Mouse (Mus musculus) stomach, embryonic 15.5 days (tissue): Measurements from ENCODE around the gene Ttyh3. TPM values are rescaled to one million over a fixed set of nuclear protein-coding genes. Genes with fewer than 3 reads are reported as not detected.

Source experiments
- ATAC-seq: fragments of 200-750 bp; cut with Nextera tagmentation; 2 replicates; pipeline ENCODE4 v1.8.0; 2017; ENCODE audit warnings: low read depth, moderate number of reproducible peaks, moderate TSS enrichment; ENCODE audit not compliant: insufficient read depth, low FRiP score
- H3K27ac ChIP-seq: fragments of 300-500 bp; sonication (generic); 2 replicates; pipeline ENCODE4 v1.5.1; 2015; ENCODE audit warnings: mild to moderate bottlenecking, inconsistent platforms
- H3K27me3 ChIP-seq: fragments of 300-500 bp; sonication (generic); replicated peaks from 2 replicates; pipeline ENCODE4 v1.6.1; 2015; ENCODE audit warnings: inconsistent platforms
- H3K36me3 ChIP-seq: fragments of 300-500 bp; sonication (generic); 2 replicates; pipeline ENCODE4 v1.6.1; 2015; ENCODE audit warnings: inconsistent platforms
- H3K4me1 ChIP-seq: fragments of 300-500 bp; sonication (generic); 2 replicates; pipeline ENCODE4 v1.6.1; 2015; ENCODE audit warnings: inconsistent platforms
- H3K4me2 ChIP-seq: fragments of 300-500 bp; sonication (generic); 2 replicates; pipeline ENCODE4 v1.6.1; 2015; ENCODE audit warnings: mild to moderate bottlenecking, inconsistent platforms
- H3K4me3 ChIP-seq: fragments of 300-500 bp; sonication (generic); replicated peaks from 2 replicates; pipeline ENCODE4 v1.5.1; 2015; ENCODE audit warnings: inconsistent platforms
- H3K9ac ChIP-seq: fragments of 300-500 bp; sonication (generic); 2 replicates; pipeline ENCODE4 v1.6.1; 2015; ENCODE audit warnings: inconsistent platforms
- H3K9me3 ChIP-seq: fragments of 300-500 bp; sonication (generic); 2 replicates; pipeline ENCODE4 v1.6.1; 2016; ENCODE audit warnings: inconsistent platforms
- WGBS: fragments of 180-500 bp; shearing (Covaris S2); methylation state at CpG from one replicate; pipeline ENCODE4 v1.1.7; 2015; 5-methylcytosine and 5-hydroxymethylcytosine counted together
- polyA plus RNA-seq: library from polyadenylated mRNA; unstranded; fragments of >200 nt; fragmentation: Nextera tagmentation; extraction: Ambion mirVana; gene quantifications from 2 replicates; pipeline ENCODE4 v1.2.1, GENCODE M21; 2015

Ttyh3 gene
- polyA plus RNA-seq, 1 experiment from 2014 or later: 31.9 TPM

GRCm38 (mm10) chr5:140605228-140605627, 43.6 kb downstream of the Ttyh3 start:
- peaks cover 12% of the 10 kb centered on the region for H3K27me3 ChIP-seq
- H3K9ac ChIP-seq: no peak overlapping the region
- H3K4me2 ChIP-seq: no peak overlapping the region
- H3K9me3 ChIP-seq: no peaks in the 10 kb centered on the region
- peaks cover 43% of the 10 kb centered on the region for H3K4me1 ChIP-seq
- 26% methylated on average over 3 of the region's 3 CpGs for WGBS
- H3K36me3 ChIP-seq: no peaks in the 10 kb centered on the region
- no peak for ATAC-seq
- H3K27ac ChIP-seq: no peak overlapping the region
- no peak overlapping the region for H3K4me3 ChIP-seq

GRCm38 (mm10) chr5:140604386-140604785, 44.4 kb downstream of the Ttyh3 start:
- Histone ChIP-seq H3K9me3 (no peaks in the 10 kb centered on the region), H3K4me3 (no peak overlapping the region), H3K4me1 (peaks cover 36% of the 10 kb centered on the region), H3K9ac (no peak overlapping the region), H3K36me3 (no peaks in the 10 kb centered on the region), H3K4me2 (no peak overlapping the region), H3K27me3 (peaks cover 12% of the 10 kb centered on the region), H3K27ac (no peak overlapping the region)
- 55% methylated on average over 8 of the region's 8 CpGs for WGBS
- ATAC-seq: no peak

GRCm38 (mm10) chr5:140602540-140602939, 46.3 kb downstream of the Ttyh3 start:
- Histone ChIP-seq H3K9ac (no peak overlapping the region), H3K27ac (no peak overlapping the region), H3K4me1 (peaks cover 21% of the 10 kb centered on the region), H3K4me2 (no peak overlapping the region), H3K4me3 (no peak overlapping the region), H3K9me3 (no peaks in the 10 kb centered on the region), H3K36me3 (no peaks in the 10 kb centered on the region), H3K27me3 (peaks cover 12% of the 10 kb centered on the region)
- no peak for ATAC-seq
- 45% methylated on average over 2 of the region's 2 CpGs for WGBS

GRCm38 (mm10) chr5:140601712-140602111, 47.1 kb downstream of the Ttyh3 start:
- peaks cover 24% of the 10 kb centered on the region for H3K4me1 ChIP-seq
- peaks cover 12% of the 10 kb centered on the region for H3K27me3 ChIP-seq
- no peak overlapping the region for H3K4me2 ChIP-seq
- no peaks in the 10 kb centered on the region for H3K36me3 ChIP-seq
- H3K9ac ChIP-seq: no peak overlapping the region
- no peak for ATAC-seq
- no peak overlapping the region for H3K4me3 ChIP-seq
- no peaks in the 10 kb centered on the region for H3K9me3 ChIP-seq
- 58% methylated on average over 12 of the region's 12 CpGs for WGBS
- H3K27ac ChIP-seq: no peak overlapping the region

GRCm38 (mm10) chr5:140599939-140600338, 48.9 kb downstream of the Ttyh3 start:
- no peak overlapping the region for H3K9ac ChIP-seq
- 68% methylated on average over 5 of the region's 5 CpGs for WGBS
- no peak overlapping the region for H3K27ac ChIP-seq
- H3K4me1 ChIP-seq: peaks cover 16% of the 10 kb centered on the region
- peaks cover under 1% of the 10 kb centered on the region; the same call in 1 of the 2 replicates for H3K27me3 ChIP-seq
- no peaks in the 10 kb centered on the region for H3K36me3 ChIP-seq
- no peak overlapping the region for H3K4me3 ChIP-seq
- H3K9me3 ChIP-seq: no peaks in the 10 kb centered on the region
- no peak overlapping the region for H3K4me2 ChIP-seq
- ATAC-seq: no peak

GRCm38 (mm10) chr5:140597787-140598186, 51.0 kb downstream of the Ttyh3 start:
- Histone ChIP-seq H3K9ac (no peak overlapping the region), H3K9me3 (no peaks in the 10 kb centered on the region), H3K27ac (no peak overlapping the region; the same call in 1 of the 2 replicates), H3K27me3 (no peaks in the 10 kb centered on the region), H3K4me2 (no peak overlapping the region), H3K4me3 (no peak overlapping the region), H3K36me3 (no peaks in the 10 kb centered on the region), H3K4me1 (peaks cover 13% of the 10 kb centered on the region)
- 70% methylated on average over 4 of the region's 4 CpGs for WGBS
- no peak for ATAC-seq

GRCm38 (mm10) chr5:140596927-140597588, 51.8 kb downstream of the Ttyh3 start:
- peak overlapping the region; percentile 29; the same call in 1 of the 2 replicates for H3K4me2 ChIP-seq
- no peak overlapping the region for H3K4me3 ChIP-seq
- no peaks in the 10 kb centered on the region for H3K27me3 ChIP-seq
- H3K4me1 ChIP-seq: peaks cover 13% of the 10 kb centered on the region
- peak overlapping the region; percentile 82 for H3K27ac ChIP-seq
- 30% methylated on average over 18 of the region's 18 CpGs for WGBS
- no peaks in the 10 kb centered on the region for H3K9me3 ChIP-seq
- H3K9ac ChIP-seq: no peak overlapping the region
- peak; percentile 75 for ATAC-seq
- H3K36me3 ChIP-seq: no peaks in the 10 kb centered on the region

- peak; percentile 33; the same call in 1 of the 2 replicates for ATAC-seq
- H3K9ac ChIP-seq: no peak overlapping the region
Measured at GRCm38 (mm10) chr5:140596426-140596825, 52.4 kb downstream of the Ttyh3 start.

GRCm38 (mm10) chr5:140594846-140595245, 54.0 kb downstream of the Ttyh3 start:
- ATAC-seq: no peak
- WGBS: 78% methylated on average over 5 of the region's 5 CpGs
- no peak overlapping the region for H3K4me3 ChIP-seq

More at GRCm38 (mm10) chr5:140596426-140596825, 52.4 kb downstream of the Ttyh3 start:
- Histone ChIP-seq H3K4me3 (no peak overlapping the region), H3K9me3 (no peaks in the 10 kb centered on the region), H3K4me1 (peaks cover 9% of the 10 kb centered on the region), H3K27ac (peak overlapping the region; percentile 82), H3K27me3 (no peaks in the 10 kb centered on the region), H3K4me2 (peak overlapping the region; percentile 29; the same call in 1 of the 2 replicates), H3K36me3 (no peaks in the 10 kb centered on the region)
- WGBS: 30% methylated on average over 3 of the region's 3 CpGs

GRCm38 (mm10) chr5:140589082-140589774, 59.6 kb downstream of the Ttyh3 start:
- no peaks in the 10 kb centered on the region for H3K27me3 ChIP-seq
- H3K27ac ChIP-seq: no peak overlapping the region
- H3K4me1 ChIP-seq: 0 out of 2 replicates have a peak, but pooled peaks cover 4% of the 10 kb centered on the region
- H3K4me2 ChIP-seq: no peak overlapping the region
- no peaks in the 10 kb centered on the region for H3K36me3 ChIP-seq
- WGBS: 80% methylated on average over 16 of the region's 16 CpGs
- ATAC-seq: no peak
- no peak overlapping the region for H3K9ac ChIP-seq
- H3K4me3 ChIP-seq: no peak overlapping the region
- H3K9me3 ChIP-seq: no peaks in the 10 kb centered on the region

More at GRCm38 (mm10) chr5:140594846-140595245, 54.0 kb downstream of the Ttyh3 start:
- Histone ChIP-seq H3K27ac (no peak overlapping the region), H3K27me3 (no peaks in the 10 kb centered on the region), H3K4me2 (no peak overlapping the region), H3K4me1 (peaks cover 9% of the 10 kb centered on the region), H3K9me3 (no peaks in the 10 kb centered on the region), H3K36me3 (no peaks in the 10 kb centered on the region), H3K9ac (no peak overlapping the region)

- Histone ChIP-seq H3K4me1 (peaks cover 26% of the 10 kb centered on the region; the same call in 1 of the 2 replicates), H3K4me3 (no peak overlapping the region), H3K27me3 (no peaks in the 10 kb centered on the region), H3K36me3 (no peaks in the 10 kb centered on the region), H3K27ac (no peak overlapping the region), H3K9ac (no peak overlapping the region), H3K4me2 (no peak overlapping the region), H3K9me3 (no peaks in the 10 kb centered on the region)
- no peak for ATAC-seq
- WGBS: 53% methylated on average over 6 of the region's 6 CpGs
Measured at GRCm38 (mm10) chr5:140583732-140584368, 65.0 kb downstream of the Ttyh3 start.
